Mouse (Mus musculus) layer of hippocampus, adult 8-10 months (tissue): ENCODE data around the gene Asap2. TPM values are rescaled to one million over a fixed set of nuclear protein-coding genes. Genes with fewer than 3 reads are reported as not detected.
A peak's percentile ranks its signal among the peaks of the same experiment; 100 is the strongest.

Source experiments
- DNase-seq, 2 experiments: peaks; one replicate each; pipeline ENCODE4 v3.0.0; 2022; ENCODE audit warnings: low spot score in 2 of 2
- total RNA-seq, 4 experiments: library from RNA; stranded (reverse); gene quantifications; 2 replicates each; pipeline ENCODE4 v1.2.4; 2022

Gene Asap2
- total RNA-seq, 4 experiments from 2014 or later: 33.3 to 39.4 (median 37.1) TPM

- DNase-seq: no peak
Measured at GRCm38 (mm10) chr12:21306721-21307120, 316.5 kb downstream of the Asap2 start.

GRCm38 (mm10) chr12:21312201-21312600 lies 321.9 kb downstream of the Asap2 start:
- no peak for DNase-seq

- DNase-seq: peak; percentile 44 to 63
Measured at GRCm38 (mm10) chr12:21315923-21316868, 325.9 kb downstream of the Asap2 start, which contains the start of gene Iah1. Gene Iah1 (plus strand): TSS chr12:21316389.

- DNase-seq: peak; percentile 31 to 47
Measured at GRCm38 (mm10) chr12:21316869-21317265, 326.6 kb downstream of the Asap2 start.

GRCm38 (mm10) chr12:21318143-21318895 lies 328.1 kb downstream of the Asap2 start:
- peak in 1 of 2 experiments; percentile 57 for DNase-seq
